Mouse (Mus musculus): Measurements from ENCODE around the gene Tm7sf3.
"Not testable (repeated sequence)": the region's sequence is repeated elsewhere in the genome, so short reads cannot be mapped to it uniquely, and the experiment has no call there.

Tm7sf3 gene

GRCm38 (mm10) chr6:146613907-146614306 lies 28.7 kb downstream of the Tm7sf3 start:
- no peak for DNase-seq (ENCODE audit: low read depth)

- no peak for DNase-seq (ENCODE audit: low read depth)
Observed at GRCm38 (mm10) chr6:146612736-146613135, 29.9 kb downstream of the Tm7sf3 start.

GRCm38 (mm10) chr6:146611897-146612296 lies 30.7 kb downstream of the Tm7sf3 start:
- DNase-seq (ENCODE audit: low read depth), result no peak

GRCm38 (mm10) chr6:146611385-146611784 lies 31.2 kb downstream of the Tm7sf3 start:
- no peak for DNase-seq (ENCODE audit: low read depth)

GRCm38 (mm10) chr6:146603651-146604050 lies 39.0 kb downstream of the Tm7sf3 start:
- no peak for DNase-seq (ENCODE audit: low read depth)

- DNase-seq (ENCODE audit: low read depth), result no peak
Observed at GRCm38 (mm10) chr6:146602601-146603000, 40.0 kb downstream of the Tm7sf3 start.

- DNase-seq (ENCODE audit: low read depth), result no peak
Observed at GRCm38 (mm10) chr6:146585134-146585533, 57.5 kb downstream of the Tm7sf3 start.

- no peak for DNase-seq (ENCODE audit: low read depth)
Observed at GRCm38 (mm10) chr6:146583366-146584046, 59.1 kb downstream of the Tm7sf3 start.

- DNase-seq (ENCODE audit: low read depth), result peak; percentile 51
Observed at GRCm38 (mm10) chr6:146580381-146580926, 62.2 kb downstream of the Tm7sf3 start.

GRCm38 (mm10) chr6:146578586-146578985 lies 64.0 kb downstream of the Tm7sf3 start:
- DNase-seq (ENCODE audit: low read depth), result peak; percentile 74

GRCm38 (mm10) chr6:146578111-146578531 lies 64.5 kb downstream of the Tm7sf3 start:
- peak; percentile 82 for DNase-seq (ENCODE audit: low read depth)

GRCm38 (mm10) chr6:146577310-146578109 lies 65.1 kb downstream of the Tm7sf3 start, which contains the start of gene Ints13:
Gene Ints13 (minus strand): TSS chr6:146577835.
- peak; percentile 99 for DNase-seq (ENCODE audit: low read depth)

- no peak for DNase-seq (ENCODE audit: low read depth)
Observed at GRCm38 (mm10) chr6:146576903-146577302, 65.7 kb downstream of the Tm7sf3 start, which contains the start of gene Fgfr1op2. Gene Fgfr1op2 (plus strand): TSS chr6:146577203.

- DNase-seq (ENCODE audit: low read depth), result no peak
Observed at GRCm38 (mm10) chr6:146572073-146572472, 70.6 kb downstream of the Tm7sf3 start.

GRCm38 (mm10) chr6:146562461-146562860 lies 80.2 kb downstream of the Tm7sf3 start:
- not testable (repeated sequence) for DNase-seq (ENCODE audit: low read depth)

Measured in induced T-regulatory cell, adult 2 months (primary cell).